Mouse (Mus musculus): ENCODE results near the gene Mtcl1. TPM values are rescaled to one million over a fixed set of nuclear protein-coding genes. Genes with fewer than 3 reads are reported as not detected.
A peak's percentile ranks its signal among the peaks of the same experiment; 100 is the strongest.

Mtcl1 gene
- 1.7 and 2.8 TPM in 2 replicates for polyA plus RNA-seq (2014; fragmentation: Nextera tagmentation; extraction: Ambion mirVana)

- Histone ChIP-seq H3K36me3 (ENCODE audit: control insufficient read depth, insufficient read depth, low read length) (no peaks in the 10 kb centered on the region), H3K27me3 (ENCODE audit: control insufficient read depth, insufficient read depth, low read length) (peaks cover 36% of the 10 kb centered on the region), H3K27ac (ENCODE audit: low read depth, low read length) (no peak within 1 kb of the TSS), H3K9ac (ENCODE audit: low read depth, low read length) (peak within 1 kb of the TSS; percentile 68), H3K4me3 (ENCODE audit: low read depth, low read length) (peak within 1 kb of the TSS; percentile 61), H3K9me3 (replicated peaks; ENCODE audit: control insufficient read depth, low read length) (no peaks in the 10 kb centered on the region), H3K4me1 (ENCODE audit: control insufficient read depth, insufficient read depth, low read length) (peaks cover 12% of the 10 kb centered on the region; the same call in 1 of the 2 replicates), H3K4me2 (peak within 1 kb of the TSS; percentile 83)
- under 1% methylated on average over 74 of the region's 76 CpGs for WGBS (ENCODE audit: insufficient replicate concordance)
- peak; percentile 64 for ATAC-seq (replicated peaks; ENCODE audit: insufficient number of reproducible peaks, low FRiP score, low TSS enrichment)
These were observed at the start of gene Mtcl1 for GRCm38 (mm10) chr17:66449460-66450341. Gene Mtcl1 (minus strand): TSS chr17:66449750.

GRCm38 (mm10) chr17:66498598-66498997, 49.0 kb upstream of the Mtcl1 start:
- no peaks in the 10 kb centered on the region for H3K27me3 ChIP-seq (ENCODE audit: control insufficient read depth, insufficient read depth, low read length)
- no peak overlapping the region for H3K27ac ChIP-seq (ENCODE audit: low read depth, low read length)
- 91% methylated on average over 14 of the region's 14 CpGs for WGBS (ENCODE audit: insufficient replicate concordance)
- no peaks in the 10 kb centered on the region for H3K4me1 ChIP-seq (ENCODE audit: control insufficient read depth, insufficient read depth, low read length)
- no peak overlapping the region for H3K9ac ChIP-seq (ENCODE audit: low read depth, low read length)
- H3K4me2 ChIP-seq: no peak overlapping the region
- peaks cover 25% of the 10 kb centered on the region for H3K36me3 ChIP-seq (ENCODE audit: control insufficient read depth, insufficient read depth, low read length)
- H3K4me3 ChIP-seq (ENCODE audit: low read depth, low read length): no peak overlapping the region
- no peaks in the 10 kb centered on the region for H3K9me3 ChIP-seq (replicated peaks; ENCODE audit: control insufficient read depth, low read length)
- no peak for ATAC-seq (replicated peaks; ENCODE audit: insufficient number of reproducible peaks, low FRiP score, low TSS enrichment)

GRCm38 (mm10) chr17:66496589-66496988, 47.0 kb upstream of the Mtcl1 start:
- Histone ChIP-seq H3K27me3 (ENCODE audit: control insufficient read depth, insufficient read depth, low read length) (no peaks in the 10 kb centered on the region), H3K4me3 (ENCODE audit: low read depth, low read length) (no peak overlapping the region), H3K36me3 (ENCODE audit: control insufficient read depth, insufficient read depth, low read length) (peaks cover 25% of the 10 kb centered on the region), H3K9ac (ENCODE audit: low read depth, low read length) (no peak overlapping the region), H3K4me2 (no peak overlapping the region), H3K27ac (ENCODE audit: low read depth, low read length) (no peak overlapping the region), H3K9me3 (replicated peaks; ENCODE audit: control insufficient read depth, low read length) (no peaks in the 10 kb centered on the region), H3K4me1 (ENCODE audit: control insufficient read depth, insufficient read depth, low read length) (no peaks in the 10 kb centered on the region)
- no peak for ATAC-seq (replicated peaks; ENCODE audit: insufficient number of reproducible peaks, low FRiP score, low TSS enrichment)
- WGBS (ENCODE audit: insufficient replicate concordance): 91% methylated on average over 9 of the region's 9 CpGs

GRCm38 (mm10) chr17:66490022-66490601, 40.6 kb upstream of the Mtcl1 start:
- no peak overlapping the region for H3K4me3 ChIP-seq (ENCODE audit: low read depth, low read length)
- no peak overlapping the region for H3K9ac ChIP-seq (ENCODE audit: low read depth, low read length)
- no peaks in the 10 kb centered on the region for H3K9me3 ChIP-seq (replicated peaks; ENCODE audit: control insufficient read depth, low read length)
- H3K4me1 ChIP-seq (ENCODE audit: control insufficient read depth, insufficient read depth, low read length): 0 out of 2 replicates have a peak, but pooled peaks cover 9% of the 10 kb centered on the region
- no peak for ATAC-seq (replicated peaks; ENCODE audit: insufficient number of reproducible peaks, low FRiP score, low TSS enrichment)
- peaks cover 8% of the 10 kb centered on the region for H3K36me3 ChIP-seq (ENCODE audit: control insufficient read depth, insufficient read depth, low read length)
- no peaks in the 10 kb centered on the region for H3K27me3 ChIP-seq (ENCODE audit: control insufficient read depth, insufficient read depth, low read length)
- no peak overlapping the region for H3K27ac ChIP-seq (ENCODE audit: low read depth, low read length)
- H3K4me2 ChIP-seq: no peak overlapping the region
- 42% methylated on average over 10 of the region's 10 CpGs for WGBS (ENCODE audit: insufficient replicate concordance)

- no peak overlapping the region for H3K4me3 ChIP-seq (ENCODE audit: low read depth, low read length)
- WGBS (ENCODE audit: insufficient replicate concordance): 89% methylated on average over 6 of the region's 6 CpGs
- H3K27me3 ChIP-seq (ENCODE audit: control insufficient read depth, insufficient read depth, low read length): no peaks in the 10 kb centered on the region
- no peaks in the 10 kb centered on the region for H3K9me3 ChIP-seq (replicated peaks; ENCODE audit: control insufficient read depth, low read length)
- H3K36me3 ChIP-seq (ENCODE audit: control insufficient read depth, insufficient read depth, low read length): no peaks in the 10 kb centered on the region
- 0 out of 2 replicates have a peak, but pooled peaks cover 9% of the 10 kb centered on the region for H3K4me1 ChIP-seq (ENCODE audit: control insufficient read depth, insufficient read depth, low read length)
- no peak overlapping the region for H3K9ac ChIP-seq (ENCODE audit: low read depth, low read length)
- H3K4me2 ChIP-seq: no peak overlapping the region
- H3K27ac ChIP-seq (ENCODE audit: low read depth, low read length): no peak overlapping the region
- no peak for ATAC-seq (replicated peaks; ENCODE audit: insufficient number of reproducible peaks, low FRiP score, low TSS enrichment)
These were observed 37.0 kb upstream of the Mtcl1 start for GRCm38 (mm10) chr17:66486576-66486975.

GRCm38 (mm10) chr17:66485742-66486141, 36.2 kb upstream of the Mtcl1 start:
- ATAC-seq (replicated peaks; ENCODE audit: insufficient number of reproducible peaks, low FRiP score, low TSS enrichment): no peak

GRCm38 (mm10) chr17:66484965-66485364, 35.4 kb upstream of the Mtcl1 start:
- H3K4me1 ChIP-seq (ENCODE audit: control insufficient read depth, insufficient read depth, low read length): peaks cover 9% of the 10 kb centered on the region; the same call in 1 of the 2 replicates
- ATAC-seq (replicated peaks; ENCODE audit: insufficient number of reproducible peaks, low FRiP score, low TSS enrichment): no peak
- H3K9me3 ChIP-seq (replicated peaks; ENCODE audit: control insufficient read depth, low read length): no peaks in the 10 kb centered on the region

More at GRCm38 (mm10) chr17:66485742-66486141, 36.2 kb upstream of the Mtcl1 start:
- H3K27me3 ChIP-seq (ENCODE audit: control insufficient read depth, insufficient read depth, low read length): 0 out of 2 replicates have a peak, but pooled peaks cover 3% of the 10 kb centered on the region
- 10% methylated on average over 11 of the region's 11 CpGs for WGBS (ENCODE audit: insufficient replicate concordance)
- H3K4me3 ChIP-seq (ENCODE audit: low read depth, low read length): no peak overlapping the region
- no peak overlapping the region for H3K9ac ChIP-seq (ENCODE audit: low read depth, low read length)
- H3K4me1 ChIP-seq (ENCODE audit: control insufficient read depth, insufficient read depth, low read length): 0 out of 2 replicates have a peak, but pooled peaks cover 9% of the 10 kb centered on the region
- H3K27ac ChIP-seq (ENCODE audit: low read depth, low read length): no peak overlapping the region
- no peaks in the 10 kb centered on the region for H3K9me3 ChIP-seq (replicated peaks; ENCODE audit: control insufficient read depth, low read length)
- 0 out of 2 replicates have a peak overlapping the region, but pooled peaks have one; percentile 25 for H3K4me2 ChIP-seq
- H3K36me3 ChIP-seq (ENCODE audit: control insufficient read depth, insufficient read depth, low read length): no peaks in the 10 kb centered on the region

GRCm38 (mm10) chr17:66483651-66484454, 34.3 kb upstream of the Mtcl1 start:
- Histone ChIP-seq H3K4me2 (no peak overlapping the region), H3K9me3 (replicated peaks; ENCODE audit: control insufficient read depth, low read length) (no peaks in the 10 kb centered on the region), H3K4me3 (ENCODE audit: low read depth, low read length) (no peak overlapping the region), H3K27ac (ENCODE audit: low read depth, low read length) (no peak overlapping the region), H3K27me3 (ENCODE audit: control insufficient read depth, insufficient read depth, low read length) (0 out of 2 replicates have a peak, but pooled peaks cover 3% of the 10 kb centered on the region), H3K4me1 (ENCODE audit: control insufficient read depth, insufficient read depth, low read length) (peaks cover 13% of the 10 kb centered on the region), H3K9ac (ENCODE audit: low read depth, low read length) (no peak overlapping the region), H3K36me3 (ENCODE audit: control insufficient read depth, insufficient read depth, low read length) (no peaks in the 10 kb centered on the region)
- WGBS (ENCODE audit: insufficient replicate concordance): 63% methylated on average over 9 of the region's 9 CpGs
- no peak for ATAC-seq (replicated peaks; ENCODE audit: insufficient number of reproducible peaks, low FRiP score, low TSS enrichment)

More at GRCm38 (mm10) chr17:66484965-66485364, 35.4 kb upstream of the Mtcl1 start:
- Histone ChIP-seq H3K36me3 (ENCODE audit: control insufficient read depth, insufficient read depth, low read length) (no peaks in the 10 kb centered on the region), H3K9ac (ENCODE audit: low read depth, low read length) (no peak overlapping the region), H3K27ac (ENCODE audit: low read depth, low read length) (no peak overlapping the region), H3K4me2 (no peak overlapping the region), H3K27me3 (ENCODE audit: control insufficient read depth, insufficient read depth, low read length) (0 out of 2 replicates have a peak, but pooled peaks cover 3% of the 10 kb centered on the region), H3K4me3 (ENCODE audit: low read depth, low read length) (no peak overlapping the region)
- 44% methylated on average over 2 of the region's 2 CpGs for WGBS (ENCODE audit: insufficient replicate concordance)
